Mouse (Mus musculus): ENCODE measurements at regions not wholly inside any gene's neighbourhood (a gene's known extent, or its start where the extent isn't known, plus 50 kb on each side); places are given as distances from the start of the nearest gene placed in this dataset.

DNA sequence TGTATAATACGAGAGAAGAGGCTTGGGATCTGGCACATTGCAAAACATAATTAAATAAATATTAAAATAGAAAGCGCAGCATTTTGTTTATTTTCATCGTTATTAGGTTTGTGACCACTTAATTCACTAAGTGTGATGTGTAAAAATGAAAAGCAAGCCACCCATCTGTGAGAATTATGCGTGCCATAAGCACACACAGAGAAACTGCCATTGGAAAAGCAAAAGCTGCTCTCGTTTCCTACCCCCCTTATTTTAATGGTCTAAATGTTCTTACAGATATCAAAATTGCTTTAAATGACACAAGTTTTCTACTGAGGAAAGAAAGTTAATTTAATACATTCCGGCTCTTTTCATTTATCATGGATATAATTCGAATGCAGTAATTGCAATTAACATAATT lies 2780.8 kb upstream of the Gm7489 start:
- DNase-seq (ENCODE audit: low spot score in 2 of 2), result no peak

DNA sequence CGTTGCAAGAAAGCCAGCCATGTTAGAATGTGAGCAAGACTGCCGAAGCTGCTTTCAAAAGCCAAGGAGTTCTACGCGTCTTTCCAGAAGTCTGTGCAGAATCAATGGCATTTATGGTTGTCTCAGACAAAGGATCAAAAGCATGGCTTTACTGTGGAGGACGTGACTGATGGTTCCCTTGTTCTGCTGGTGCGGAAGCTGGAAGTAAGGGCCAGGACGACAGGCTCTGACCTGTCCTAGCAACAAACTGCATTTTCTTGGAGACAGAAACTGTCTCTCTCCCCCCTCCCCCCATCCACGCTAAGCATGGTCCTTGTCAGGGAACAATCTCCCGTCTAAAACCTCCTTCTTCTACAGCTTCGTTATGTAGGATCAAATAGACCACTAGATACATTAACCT lies 2780.3 kb upstream of the Gm7489 start:
- no peak for DNase-seq (ENCODE audit: low spot score in 2 of 2)

DNA sequence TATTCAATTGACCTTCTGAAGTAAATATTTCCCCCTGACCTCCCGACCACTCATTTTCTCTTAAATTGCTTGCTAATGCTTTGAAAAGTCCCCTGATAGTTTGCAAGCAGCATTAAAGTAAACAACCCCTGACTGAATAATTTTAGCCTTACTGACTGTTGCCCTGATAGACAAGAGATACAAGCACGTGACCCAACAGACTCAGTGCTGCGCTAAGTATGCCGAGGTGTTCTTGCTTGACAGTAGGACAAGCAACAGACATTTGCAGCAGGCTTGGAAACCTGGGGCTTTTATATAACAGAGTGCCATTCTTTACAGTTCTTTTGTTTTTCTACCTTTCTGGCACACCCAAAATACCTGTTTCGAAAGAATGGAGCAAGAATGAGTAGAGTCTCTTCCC lies 2779.9 kb upstream of the Gm7489 start:
- no peak for DNase-seq (ENCODE audit: low spot score in 2 of 2)

DNA sequence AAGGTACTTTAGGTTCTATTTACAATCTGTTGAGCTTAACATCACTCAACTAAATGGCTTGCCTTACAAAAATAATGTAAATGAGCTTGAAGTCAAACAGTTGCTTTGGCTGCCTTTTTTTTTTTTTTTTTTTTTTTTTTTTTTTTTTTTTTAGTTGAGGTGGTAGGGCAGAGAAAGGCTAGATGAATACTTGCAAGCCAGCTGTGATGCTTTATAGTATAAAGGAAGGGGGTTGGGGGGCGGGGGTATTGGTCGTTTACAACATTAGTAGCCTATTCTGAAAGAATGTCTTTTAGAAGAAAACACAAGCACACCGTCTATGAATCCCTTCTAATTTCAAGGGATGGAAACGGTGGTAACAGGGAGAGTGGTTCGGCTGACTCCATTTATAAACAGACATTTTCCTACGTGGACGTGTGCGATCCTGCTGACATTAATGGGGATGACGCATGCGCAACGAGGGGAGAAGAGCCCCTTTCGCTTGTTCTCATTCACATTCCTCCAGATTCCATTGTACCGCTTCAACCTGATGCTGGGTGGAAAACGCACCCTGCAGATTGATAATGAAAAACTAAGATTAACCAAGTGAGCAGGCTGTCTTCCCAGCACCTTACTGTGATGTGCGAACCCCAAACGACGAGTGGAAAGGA lies 2779.2 kb upstream of the Gm7489 start:
- no peak for DNase-seq (ENCODE audit: low spot score in 2 of 2)

DNA sequence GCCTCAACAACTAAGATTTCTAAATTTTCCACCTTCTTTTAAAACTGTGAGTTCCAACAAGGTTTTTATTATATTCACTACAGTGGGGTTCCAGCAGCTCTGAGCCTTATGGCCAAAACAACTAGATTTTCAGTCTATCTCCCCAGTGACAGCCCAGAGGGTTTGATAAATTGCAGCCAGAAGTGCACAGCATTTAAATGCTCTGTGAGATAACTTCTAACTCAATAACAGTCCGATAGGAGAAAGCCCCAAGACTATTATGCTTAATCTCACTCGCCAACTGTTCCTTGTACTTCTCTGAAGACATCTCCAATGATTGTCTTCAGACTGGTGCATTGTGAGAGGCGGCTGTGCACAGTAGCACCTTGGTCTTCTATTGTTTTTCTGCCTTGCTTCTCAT lies 2774.5 kb upstream of the Gm7489 start:
- DNase-seq (ENCODE audit: low spot score in 2 of 2), result no peak

DNA sequence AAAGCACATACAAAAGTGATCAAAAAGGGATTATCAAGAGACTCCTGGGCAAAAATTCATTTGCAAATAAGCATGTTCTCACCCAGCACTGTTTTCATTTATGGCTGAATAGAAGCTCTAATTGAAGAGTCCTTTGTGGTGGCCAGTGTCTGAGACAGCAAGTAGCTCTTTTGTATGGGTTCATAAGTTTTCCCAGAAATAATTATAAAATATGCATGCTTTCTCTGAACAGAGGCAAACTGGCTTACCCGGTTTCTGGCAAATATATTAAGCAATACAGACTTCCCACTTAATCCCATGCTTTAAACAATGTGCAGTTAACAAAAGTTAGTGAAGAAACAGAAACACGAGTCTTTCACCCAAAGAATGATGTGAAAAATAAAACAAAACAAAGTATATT lies 2758.8 kb upstream of the Gm7489 start:
- DNase-seq (ENCODE audit: low spot score in 2 of 2), result no peak

DNA sequence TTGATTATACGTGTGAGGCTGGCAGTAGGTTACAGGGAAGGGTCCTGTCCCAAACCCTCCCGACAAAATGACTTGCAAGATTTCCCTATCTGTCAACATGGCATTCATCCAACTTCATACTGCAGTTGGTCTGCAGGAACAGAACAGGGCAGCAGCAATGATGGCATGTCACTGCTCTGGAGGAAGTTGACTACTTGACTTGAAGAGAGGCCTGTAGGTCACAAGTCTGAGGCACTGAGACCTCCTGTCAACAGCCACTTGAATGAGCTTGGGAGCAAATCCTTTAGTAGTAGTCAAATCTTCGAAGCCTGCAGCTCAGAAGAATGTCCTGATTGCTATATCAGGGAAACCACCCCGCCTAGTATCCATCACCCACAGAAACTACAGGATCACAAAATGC lies 2753.7 kb upstream of the Gm7489 start:
- DNase-seq (ENCODE audit: low spot score in 2 of 2), result no peak

DNA sequence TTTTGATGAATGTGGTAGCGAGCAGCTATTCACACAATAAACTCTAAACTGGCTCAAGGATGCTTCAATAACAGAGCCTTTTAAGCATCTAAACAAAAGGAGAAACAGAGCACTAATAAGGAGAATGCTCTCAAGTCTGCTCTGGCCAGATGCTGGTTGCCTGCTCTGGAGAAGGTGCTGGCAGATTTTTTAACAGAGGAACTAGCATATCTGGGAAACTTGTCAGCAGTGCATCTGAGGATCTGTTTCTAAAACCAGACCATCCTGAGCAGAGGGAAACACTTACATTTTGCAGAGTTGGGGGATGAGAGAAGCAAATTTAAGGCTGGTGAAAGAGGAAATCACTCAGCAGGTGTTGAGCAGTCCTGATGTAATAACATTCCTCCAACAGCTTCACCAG lies 2748.6 kb upstream of the Gm7489 start:
- DNase-seq (ENCODE audit: low spot score in 2 of 2), result no peak

DNA sequence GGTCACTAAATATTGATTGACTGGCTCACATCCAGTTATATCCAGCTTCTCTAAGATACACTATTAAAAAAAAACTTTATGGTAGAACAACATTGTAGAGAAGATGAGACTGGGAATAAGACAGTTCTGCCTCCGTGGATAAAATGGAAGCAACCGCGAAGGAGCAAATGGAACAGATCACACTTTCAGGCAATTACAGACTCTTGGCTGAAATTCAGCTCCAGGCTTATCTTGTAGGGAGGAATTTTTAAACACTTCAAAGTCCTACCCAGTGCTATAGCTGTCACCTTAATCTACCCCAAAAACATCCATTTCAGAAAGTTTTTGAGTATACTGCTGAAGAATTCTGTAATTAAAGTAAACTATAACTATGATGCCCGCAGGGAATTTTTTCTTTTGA lies 2745.2 kb upstream of the Gm7489 start:
- peak in 1 of 2 experiments; percentile 23 for DNase-seq (ENCODE audit: low spot score in 2 of 2)

DNA sequence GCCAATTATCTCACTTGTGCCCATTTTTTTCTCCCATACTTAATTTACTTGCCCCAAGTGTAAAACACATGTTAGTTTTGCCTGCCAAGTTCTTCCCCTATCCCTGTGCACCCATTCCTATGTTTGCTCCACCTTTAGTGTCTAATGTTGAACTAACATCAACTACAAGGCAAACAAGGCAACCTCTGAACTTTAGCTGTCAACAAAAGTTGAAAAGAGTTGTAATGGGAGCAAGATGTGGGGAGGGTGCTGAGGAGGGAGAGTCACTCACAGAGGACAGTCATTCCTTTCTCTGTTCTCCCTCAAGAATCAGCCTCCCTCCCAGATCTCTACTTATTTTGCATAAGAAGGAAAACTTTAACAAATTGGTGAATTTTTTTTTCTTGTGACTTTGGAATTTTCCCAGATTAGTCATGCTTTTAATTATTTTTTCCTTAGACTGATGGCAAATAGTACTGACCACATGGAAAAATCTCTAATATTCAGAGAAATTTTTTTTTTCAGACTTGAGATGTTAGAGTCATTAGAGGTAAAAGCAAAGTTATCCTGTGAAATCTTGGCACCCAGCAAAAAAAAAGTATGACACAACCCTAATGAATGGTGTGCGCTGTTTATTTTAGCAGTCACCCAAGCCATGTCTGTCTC lies 2710.6 kb upstream of the Gm7489 start:
- no peak for DNase-seq (ENCODE audit: low spot score in 2 of 2)

DNA sequence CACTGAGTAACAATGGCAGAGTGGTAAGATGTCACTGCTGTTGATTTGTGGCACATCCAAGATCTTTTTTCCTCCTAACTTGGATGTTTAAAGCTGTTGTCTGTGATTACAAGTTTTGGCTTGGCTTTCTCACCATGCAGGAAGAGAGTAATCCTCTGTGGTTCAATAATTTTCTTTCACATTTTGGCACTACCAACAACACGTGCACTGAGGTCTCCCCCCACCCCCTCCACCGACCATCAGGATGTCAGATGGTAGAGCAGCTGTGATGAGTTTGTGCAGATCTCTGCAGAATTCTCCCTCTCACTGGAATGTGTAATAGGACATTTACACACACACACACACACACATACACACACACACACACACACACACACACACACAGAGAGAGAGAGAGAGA lies 2708.2 kb upstream of the Gm7489 start:
- no peak for DNase-seq (ENCODE audit: low spot score in 2 of 2)

DNA sequence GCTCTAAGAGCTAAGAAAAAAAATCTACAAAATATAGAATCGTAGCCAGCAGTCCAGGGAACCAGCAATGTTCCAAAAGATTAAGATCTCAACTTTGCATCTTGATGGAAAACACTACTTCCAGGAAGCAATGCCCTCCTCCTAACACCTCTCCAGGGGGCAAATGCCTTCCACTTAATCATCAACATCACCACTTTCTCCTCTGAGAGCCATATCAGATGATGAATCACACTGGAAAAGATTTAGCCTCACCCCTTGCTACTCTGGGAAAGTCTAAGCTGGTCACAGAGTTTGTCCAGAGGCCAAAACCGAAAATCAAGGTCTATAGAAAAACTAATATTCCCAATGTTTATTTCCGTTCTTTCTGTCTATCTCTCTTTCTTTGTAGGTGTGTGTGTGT lies 2695.6 kb upstream of the Gm7489 start:
- DNase-seq (ENCODE audit: low spot score in 2 of 2), result no peak

DNA sequence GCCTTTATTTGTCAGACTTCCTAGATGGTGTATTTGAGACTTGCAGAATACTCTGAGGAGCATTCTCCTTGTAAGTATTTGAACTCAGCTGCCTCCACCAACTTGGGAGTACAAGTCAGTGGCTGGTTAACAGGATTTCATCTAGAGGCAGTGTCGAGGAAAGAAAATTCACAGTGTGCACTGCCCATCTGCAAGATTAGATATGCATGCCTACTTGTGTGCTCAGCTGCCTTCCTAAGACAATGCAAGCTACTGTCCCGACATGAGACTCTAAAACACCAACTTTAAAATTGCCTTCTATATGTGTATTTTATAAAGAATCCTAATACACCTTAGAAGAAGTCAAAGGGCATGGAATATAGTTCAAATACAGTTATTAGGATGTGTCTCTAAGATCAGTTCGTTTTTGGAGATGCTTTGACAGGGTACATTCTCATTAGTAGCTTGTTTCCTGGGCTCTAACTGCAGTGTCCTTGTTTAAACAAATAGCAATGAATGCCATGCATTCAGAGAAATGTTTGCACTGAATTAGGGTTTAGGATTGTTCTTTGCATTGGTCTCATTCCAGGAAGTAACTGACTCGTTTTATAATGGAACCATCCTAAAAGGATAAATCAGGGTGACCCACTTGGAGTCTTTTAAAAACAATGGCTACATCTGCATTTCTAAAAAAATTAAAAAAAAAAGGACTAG lies 2687.1 kb upstream of the Gm7489 start:
- DNase-seq (ENCODE audit: low spot score in 2 of 2), result no peak

DNA sequence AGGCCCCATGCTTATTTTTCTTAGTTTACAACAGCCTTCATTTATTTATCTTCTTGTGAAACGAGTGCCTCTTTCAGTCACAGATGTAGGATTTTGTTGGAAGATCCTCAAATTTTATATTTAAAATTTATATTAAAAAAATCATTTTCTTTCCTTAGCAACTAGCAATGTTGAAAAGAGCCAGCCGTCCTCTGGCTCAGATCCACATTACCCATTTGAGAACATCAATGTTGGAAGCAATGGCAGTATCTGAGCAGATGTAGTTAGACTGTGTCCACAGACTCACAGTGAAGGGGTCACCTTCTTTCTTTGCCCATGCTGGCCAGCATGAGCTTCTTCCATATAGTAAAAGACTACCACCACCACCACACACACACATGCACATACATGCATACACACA lies 2681.4 kb upstream of the Gm7489 start:
- peak in 1 of 2 experiments; percentile 3 for DNase-seq (ENCODE audit: low spot score in 2 of 2)

DNA sequence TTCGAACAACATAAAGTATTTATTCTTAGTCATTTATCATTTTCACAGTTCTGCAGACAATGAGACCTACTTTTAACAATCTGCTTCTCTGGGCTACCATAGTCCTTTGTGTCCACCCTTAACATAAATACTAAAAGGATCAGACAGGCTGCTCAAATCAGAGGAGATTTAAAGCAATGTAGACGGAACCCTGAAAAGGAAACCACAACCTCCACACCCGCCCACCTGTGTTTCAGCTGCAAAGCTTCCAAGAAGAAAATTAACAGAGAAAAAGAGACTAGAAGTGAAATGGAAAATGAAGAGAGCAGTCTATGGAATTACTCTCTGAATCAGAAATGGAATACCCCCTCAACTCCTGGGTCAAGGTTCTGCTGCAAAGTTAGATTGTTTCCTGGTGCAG lies 2678.7 kb upstream of the Gm7489 start:
- peak; percentile 56 to 71 for DNase-seq (ENCODE audit: low spot score in 2 of 2)

DNA sequence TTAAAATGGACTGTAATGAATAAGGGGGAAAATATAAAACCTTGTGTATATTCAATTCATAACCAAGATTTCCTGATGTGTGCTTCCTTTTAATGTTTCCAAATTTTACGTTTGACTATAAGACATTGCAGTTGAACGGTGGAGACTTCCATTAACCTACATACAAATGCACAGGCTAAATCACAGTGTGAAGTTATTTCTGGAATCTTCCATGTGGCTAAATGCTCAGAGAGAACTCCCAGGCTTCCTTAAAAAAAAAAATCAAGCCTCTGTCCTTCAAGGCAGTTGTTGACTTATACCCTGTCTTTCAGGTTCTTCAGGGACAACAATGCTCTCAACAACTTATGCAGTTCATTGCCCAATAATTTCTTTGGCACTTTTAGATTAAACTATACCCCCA lies 2677.9 kb upstream of the Gm7489 start:
- DNase-seq (ENCODE audit: low spot score in 2 of 2), result no peak

DNA sequence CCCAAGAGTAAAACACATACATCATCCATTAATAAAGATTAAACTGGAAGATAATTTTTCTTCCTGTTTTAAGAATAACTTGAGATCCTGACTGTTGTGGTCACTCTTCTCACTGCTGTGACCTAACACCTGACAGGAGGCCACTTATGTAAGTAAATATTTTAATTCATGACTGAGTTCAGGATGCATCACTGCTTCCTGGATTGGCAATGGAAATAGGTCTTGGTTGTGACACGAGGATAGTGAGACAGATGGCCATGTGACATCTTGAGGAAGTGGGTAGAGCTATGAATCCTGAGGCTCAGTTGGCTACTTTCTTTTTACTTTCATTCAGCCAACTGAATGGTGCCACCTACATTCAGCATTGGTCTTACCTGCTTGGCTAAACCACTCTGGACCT lies 2649.8 kb upstream of the Gm7489 start:
- no peak for DNase-seq (ENCODE audit: low spot score in 2 of 2)

DNA sequence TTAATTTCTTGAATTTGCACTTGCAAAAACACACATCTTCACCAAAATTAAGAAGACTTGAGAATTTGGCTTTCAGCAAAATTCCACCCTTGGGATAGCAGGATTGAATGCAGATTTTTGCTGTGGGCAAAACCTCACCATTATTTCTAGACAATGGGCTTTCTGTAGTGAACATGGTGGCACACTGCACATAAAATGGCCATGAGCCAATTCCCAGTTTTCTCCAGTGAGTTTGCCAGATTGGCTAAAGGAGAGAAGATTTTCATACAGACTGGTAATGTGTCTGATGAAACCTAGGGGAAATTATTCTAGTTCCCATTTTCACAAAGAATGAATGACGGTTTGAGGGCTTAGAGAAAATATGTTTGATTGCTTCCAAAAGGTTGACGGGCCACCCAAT lies 2640.1 kb upstream of the Gm7489 start:
- DNase-seq (ENCODE audit: low spot score in 2 of 2), result no peak

DNA sequence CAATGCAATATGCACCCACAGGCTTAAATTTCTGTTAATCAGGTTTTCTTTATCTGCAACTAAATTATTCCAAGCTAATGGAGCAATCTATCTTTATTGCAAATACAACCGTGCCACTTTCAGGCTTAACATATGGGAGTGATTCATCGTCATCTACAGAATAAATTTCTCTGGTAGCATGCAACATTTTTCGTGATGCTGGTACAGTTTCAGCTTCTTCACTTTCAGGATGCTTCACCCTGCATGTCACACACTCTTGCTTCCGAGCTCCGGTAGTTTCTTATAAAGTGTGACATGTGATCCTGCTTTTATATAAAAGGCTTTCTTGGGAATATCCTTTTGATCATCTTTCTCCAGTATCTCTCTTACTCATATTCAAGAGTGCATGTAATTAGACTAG lies 2637.4 kb upstream of the Gm7489 start:
- DNase-seq (ENCODE audit: low spot score in 2 of 2), result no peak

DNA sequence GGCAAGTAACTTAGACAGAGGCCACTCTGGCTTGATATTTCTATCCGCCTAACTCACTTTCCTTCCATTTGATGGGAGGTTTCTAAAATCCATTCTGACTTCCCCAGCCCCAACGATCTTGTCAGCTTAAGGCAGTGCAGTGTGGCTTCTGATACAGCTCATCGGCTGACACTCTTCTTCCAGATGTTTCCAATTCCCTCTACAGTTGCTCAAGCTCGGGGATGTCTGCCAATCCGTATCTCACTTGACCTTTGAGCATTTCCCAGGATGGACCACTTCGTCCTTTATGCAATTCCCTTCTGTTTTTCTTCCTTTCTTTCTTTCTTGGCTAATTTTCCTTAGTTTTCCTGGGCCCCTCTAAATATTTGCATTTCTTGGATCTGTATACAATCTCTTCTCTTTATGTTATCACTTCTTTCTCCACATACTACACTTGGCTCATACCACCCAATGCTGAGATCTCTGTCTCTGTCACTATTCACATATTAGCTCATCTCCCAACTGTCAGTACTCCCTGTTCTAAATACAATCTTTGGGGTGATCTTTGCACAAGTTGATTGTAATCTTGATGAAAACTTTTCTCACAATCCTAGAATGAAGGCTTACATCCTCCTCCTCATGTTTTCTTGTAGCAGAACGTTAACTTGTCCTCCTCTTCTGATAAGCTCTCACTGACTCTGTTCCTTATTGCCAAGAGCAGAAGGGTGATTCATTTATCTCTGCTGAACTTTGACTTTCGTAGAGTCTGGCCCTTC lies 2636.5 kb upstream of the Gm7489 start:
- DNase-seq (ENCODE audit: low spot score in 2 of 2), result no peak

DNA sequence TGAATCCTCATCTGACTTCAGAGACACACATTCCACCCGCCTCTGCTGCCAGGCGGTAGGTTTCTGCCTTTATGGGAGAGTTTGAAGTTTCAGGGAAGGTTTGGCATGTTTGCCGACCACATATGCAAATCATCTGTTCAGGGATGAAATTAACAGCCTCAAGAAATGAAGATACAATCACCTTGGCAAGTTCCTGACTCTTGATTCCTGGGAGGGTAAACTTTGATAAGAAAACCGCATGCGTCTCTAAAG lies 2636.0 kb upstream of the Gm7489 start:
- DNase-seq (ENCODE audit: low spot score in 2 of 2), result no peak

DNA sequence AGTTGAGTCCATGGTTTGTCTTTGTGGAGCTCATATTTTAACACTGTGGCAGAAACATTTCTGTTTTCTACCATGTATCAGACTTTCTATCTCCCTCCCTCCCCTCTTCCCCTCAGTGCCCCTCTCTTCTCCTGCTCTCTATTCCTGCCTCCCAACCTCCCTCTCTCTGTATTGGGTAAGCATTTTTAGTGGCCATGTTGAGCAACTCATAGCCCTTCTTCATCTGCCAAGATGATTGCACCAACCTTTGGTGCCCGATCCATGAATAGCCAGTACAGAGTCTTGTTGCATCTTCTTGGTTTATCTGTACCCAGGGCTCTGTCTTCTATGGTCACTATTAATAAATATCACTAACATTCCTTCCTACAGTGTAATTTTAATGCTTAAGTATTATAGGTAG lies 2630.6 kb upstream of the Gm7489 start:
- DNase-seq (ENCODE audit: low spot score in 2 of 2), result no peak

DNA sequence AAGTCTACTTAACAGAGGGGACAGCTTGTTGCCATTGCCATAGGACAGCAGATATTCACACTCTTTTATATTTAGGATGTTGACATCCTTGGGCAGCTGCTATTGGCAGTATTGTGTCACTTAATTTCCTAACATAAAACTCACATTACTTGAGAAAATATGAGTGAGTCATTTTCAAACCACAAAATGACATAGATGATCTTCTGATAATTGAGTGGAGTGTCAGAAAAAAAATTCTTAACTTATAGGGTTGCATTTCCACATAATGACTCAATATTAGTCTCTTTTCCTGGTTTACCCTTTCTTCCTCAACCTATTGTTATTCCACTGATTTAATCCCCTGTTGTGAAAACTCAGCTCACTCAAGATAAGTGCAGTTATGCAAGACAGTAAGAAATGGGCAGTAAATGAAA lies 2629.5 kb upstream of the Gm7489 start:
- no peak for DNase-seq (ENCODE audit: low spot score in 2 of 2)

All from right cerebral cortex, postnatal 36 days (tissue).